ENCODE assay signal across 8 mouse cellular contexts in the genomic region with DNA sequence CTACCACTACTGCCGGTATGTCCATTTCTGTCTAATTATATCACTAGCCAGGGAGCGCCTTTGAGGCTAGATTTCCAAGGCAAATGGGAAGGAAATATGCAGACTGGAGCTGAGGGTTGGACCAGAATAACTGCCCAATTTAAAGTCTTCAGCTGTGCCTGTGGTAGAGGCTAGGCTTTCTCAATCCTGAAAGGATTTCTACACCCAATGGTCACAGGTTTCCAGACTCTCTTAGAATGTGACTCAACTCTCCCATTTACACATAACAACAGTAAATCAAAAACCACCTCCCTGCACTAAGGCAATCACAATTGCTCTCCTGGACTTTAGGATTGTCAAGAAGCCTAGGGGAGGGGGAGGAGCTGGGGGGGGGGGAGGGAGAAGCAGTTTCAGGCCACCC. TPM values are rescaled to one million over a fixed set of nuclear protein-coding genes. Genes with fewer than 3 reads are reported as not detected.
DNase-seq lines count a peak whose midpoint lies in the region; ATAC-seq and TF ChIP-seq lines count a peak whose summit lies in the region.

No protein-coding gene starts in this region.

- no peaks in the 10 kb centered on the region for H3K36me3 ChIP-seq in liver, adult 2 months (ENCODE audit: control insufficient read depth, insufficient read depth, low read length)
- no peaks in the 10 kb centered on the region for H3K36me3 ChIP-seq in heart, embryonic 10.5 days
- H3K36me3 ChIP-seq in limb, embryonic 10.5 days = no peaks in the 10 kb centered on the region
- no peaks in the 10 kb centered on the region for H3K36me3 ChIP-seq in midbrain, postnatal 0 days (ENCODE audit: insufficient read depth, low read length)

- H3K9ac ChIP-seq in liver, adult 2 months (ENCODE audit: low read depth, low read length) = peak overlapping the region; percentile 84
- H3K9ac ChIP-seq in midbrain, postnatal 0 days (replicated peaks; ENCODE audit: low read length, poor library complexity, severe bottlenecking) = no peak overlapping the region

- H3K4me1 ChIP-seq in liver, adult 2 months (ENCODE audit: control insufficient read depth, insufficient read depth, low read length) = peaks cover 9% of the 10 kb centered on the region
- 0 out of 2 replicates have a peak, but pooled peaks cover 5% of the 10 kb centered on the region for H3K4me1 ChIP-seq in heart, embryonic 10.5 days
- H3K4me1 ChIP-seq in limb, embryonic 10.5 days = peaks cover 13% of the 10 kb centered on the region
- H3K4me1 ChIP-seq in midbrain, postnatal 0 days (ENCODE audit: insufficient read depth, low read length) = no peaks in the 10 kb centered on the region; the same call in 1 of the 2 replicates

- DNase-seq in liver, adult 2 months (ENCODE audit: extremely low read depth, low read depth, low spot score) = peak; percentile 64
- no peak for DNase-seq in liver
- no peak for DNase-seq in heart, embryonic 10.5 days (ENCODE audit: low spot score)
- DNase-seq in limb, embryonic 10.5 days (ENCODE audit: low spot score) = no peak
- no peak for DNase-seq in midbrain, postnatal 0 days (ENCODE audit: low spot score)
- DNase-seq in thymus, postnatal 4 days = no peak
- DNase-seq in urinary bladder, postnatal 25 days (ENCODE audit: low spot score) = no peak
- DNase-seq in urinary bladder, postnatal 10 days (ENCODE audit: low spot score) = no peak

- peak overlapping the region; percentile 77 for H3K4me2 ChIP-seq in midbrain, postnatal 0 days (ENCODE audit: low read depth, low read length, poor library complexity, severe bottlenecking)

- no peaks in the 10 kb centered on the region; the same call in 1 of the 2 replicates for H3K79me2 ChIP-seq in liver, adult 2 months (ENCODE audit: control insufficient read depth, insufficient read depth, low read length)

- no peaks in the 10 kb centered on the region for H3K9me3 ChIP-seq in heart, embryonic 10.5 days
- no peaks in the 10 kb centered on the region for H3K9me3 ChIP-seq in limb, embryonic 10.5 days (replicated peaks)
- no peaks in the 10 kb centered on the region for H3K9me3 ChIP-seq in midbrain, postnatal 0 days (ENCODE audit: low read length)

- TF ChIP-seq POLR2A in liver, adult 2 months (IDR thresholded peaks at IDR 0.05; ENCODE audit: extremely low read depth, insufficient read depth, low read length) = no peak

- ATAC-seq in midbrain, postnatal 0 days (ENCODE audit: low FRiP score) = no peak

- no peaks in the 10 kb centered on the region for H3K27me3 ChIP-seq in liver, adult 2 months (ENCODE audit: control insufficient read depth, insufficient read depth, low read length)
- no peaks in the 10 kb centered on the region for H3K27me3 ChIP-seq in heart, embryonic 10.5 days (ENCODE audit: insufficient read depth, poor library complexity, severe bottlenecking)
- no peaks in the 10 kb centered on the region for H3K27me3 ChIP-seq in limb, embryonic 10.5 days (ENCODE audit: low read depth, poor library complexity, severe bottlenecking)
- H3K27me3 ChIP-seq in midbrain, postnatal 0 days (ENCODE audit: insufficient read depth, low read length) = no peaks in the 10 kb centered on the region

- 43% methylated on average over 2 of the region's 2 CpGs for WGBS in liver, adult 2 months
- 55% methylated on average over 2 of the region's 2 CpGs for WGBS in heart, embryonic 10.5 days
- WGBS in limb, embryonic 10.5 days = 88% methylated on average over 2 of the region's 2 CpGs
- WGBS in midbrain, postnatal 0 days = 87% methylated on average over 2 of the region's 2 CpGs

- H3K27ac ChIP-seq in liver, adult 2 months (replicated peaks; ENCODE audit: insufficient read depth, low read depth, low read length) = peak overlapping the region; percentile 51; the same call in 1 of the 2 replicates
- peak overlapping the region; percentile 88 for H3K27ac ChIP-seq in heart, embryonic 10.5 days
- H3K27ac ChIP-seq in limb, embryonic 10.5 days = peak overlapping the region; percentile 89; the same call in 1 of the 2 replicates
- no peak overlapping the region for H3K27ac ChIP-seq in midbrain, postnatal 0 days (ENCODE audit: low read depth, low read length)

- no peak for TF ChIP-seq CTCF in liver, adult 2 months (IDR thresholded peaks at IDR 0.05; ENCODE audit: low read depth, low read length)
- TF ChIP-seq CTCF in midbrain, postnatal 0 days (IDR thresholded peaks at IDR 0.05) = no peak

- peak overlapping the region; percentile 73 for H3K4me3 ChIP-seq in liver, adult 2 months (ENCODE audit: insufficient read depth, low read depth, low read length)
- peak overlapping the region; percentile 72 for H3K4me3 ChIP-seq in heart, embryonic 10.5 days
- peak overlapping the region; percentile 68 for H3K4me3 ChIP-seq in limb, embryonic 10.5 days
- peak overlapping the region; percentile 65 for H3K4me3 ChIP-seq in midbrain, postnatal 0 days (ENCODE audit: low read depth, low read length)

RNA-seq across cellular contexts. Expression of gene Snx7, which starts 0.6 kb away (rescaled TPM):
- 21.2 and 23.9 TPM in 2 replicates for total RNA-seq in liver, adult 2 months (2014; rRNA removed)
- polyA plus RNA-seq in liver, adult 2 months (2012; rRNA removed) = 6.9 and 13.8 TPM in 2 replicates
- polyA plus RNA-seq in heart, embryonic 10.5 days (2016; fragmentation: Nextera tagmentation; extraction: Ambion mirVana) = 40.1 and 41.9 TPM in 2 replicates
- 12.7 and 12.8 TPM in 2 replicates for polyA plus RNA-seq in limb, embryonic 10.5 days (2016; fragmentation: Nextera tagmentation; extraction: Ambion mirVana)
- 10.1 and 10.9 TPM in 2 replicates for total RNA-seq in midbrain, postnatal 0 days (2014; rRNA removed)
- polyA plus RNA-seq in midbrain, postnatal 0 days (2015; fragmentation: Nextera tagmentation; extraction: Ambion mirVana) = 12.6 and 13.0 TPM in 2 replicates
